Mouse (Mus musculus): ENCODE results near the gene Icam4. TPM values are rescaled to one million over a fixed set of nuclear protein-coding genes. Genes with fewer than 3 reads are reported as not detected.
"Not testable (repeated sequence)": the region's sequence is repeated elsewhere in the genome, so short reads cannot be mapped to it uniquely, and the experiment has no call there.

Icam4 gene
- polyA plus RNA-seq, 1 experiment, result 105 TPM

DNA sequence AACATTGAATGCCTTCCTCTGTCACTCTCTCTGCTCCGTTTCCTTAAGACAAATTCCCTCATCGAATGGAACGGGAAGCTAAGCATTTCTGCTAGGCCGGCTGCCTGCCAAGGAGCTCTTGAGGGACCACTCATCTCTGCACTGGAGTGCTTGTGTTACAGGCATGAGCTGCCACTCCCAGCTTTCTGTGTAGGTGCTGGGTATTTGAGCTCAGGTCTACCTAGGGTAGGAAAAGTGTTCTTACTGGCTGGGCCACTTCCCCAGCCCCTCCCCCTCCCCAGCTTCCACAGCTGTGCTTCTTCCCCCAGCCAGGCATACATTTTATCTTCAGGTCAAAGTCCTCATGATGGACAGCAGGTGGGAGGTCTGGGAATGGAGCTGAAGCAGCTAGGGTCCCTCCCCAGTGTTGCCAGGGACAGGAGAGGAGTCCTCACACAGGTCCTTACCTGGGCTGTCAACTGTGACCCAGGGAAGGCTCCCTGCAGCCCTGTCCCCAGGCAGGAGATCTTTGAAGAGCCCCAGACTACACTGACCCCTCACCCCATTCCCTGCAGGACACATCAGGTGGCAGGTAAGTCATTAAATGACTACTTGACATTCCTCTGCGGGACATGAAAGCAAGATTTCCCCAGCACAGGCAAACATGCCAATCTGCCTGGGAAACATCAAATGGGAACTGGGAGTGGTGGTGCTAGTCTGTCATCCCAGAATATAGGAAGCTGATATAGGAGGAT is 35.8 kb upstream of the Icam4 start:
- TF ChIP-seq GATA1 (IDR thresholded peaks at IDR 0.05; ENCODE audit: low read length), result no peak
- TF ChIP-seq TAL1 (IDR thresholded peaks at IDR 0.05; ENCODE audit: low read length), result no peak
- no peaks in the 10 kb centered on the region for H3K36me3 ChIP-seq (ENCODE audit: control insufficient read depth)

GRCm38 (mm10) chr9:20995069-20995468 is 34.1 kb upstream of the Icam4 start:
- no peaks in the 10 kb centered on the region for H3K9me3 ChIP-seq (ENCODE audit: control insufficient read depth, low read length)
- H3K36me3 ChIP-seq (ENCODE audit: control insufficient read depth), result no peaks in the 10 kb centered on the region
- H3K4me1 ChIP-seq (ENCODE audit: control insufficient read depth), result peaks cover 30% of the 10 kb centered on the region
- TF ChIP-seq TAL1 (IDR thresholded peaks at IDR 0.05; ENCODE audit: low read length) (no peak), GATA1 (IDR thresholded peaks at IDR 0.05; ENCODE audit: low read length) (no peak)
- no peak overlapping the region for H3K4me3 ChIP-seq (replicated peaks)
- H3K27me3 ChIP-seq (ENCODE audit: control insufficient read depth), result no peaks in the 10 kb centered on the region

More for the DNA sequence above, 35.8 kb upstream of the Icam4 start:
- H3K4me3 ChIP-seq (replicated peaks), result no peak overlapping the region
- no peaks in the 10 kb centered on the region for H3K27me3 ChIP-seq (ENCODE audit: control insufficient read depth)
- H3K9me3 ChIP-seq (ENCODE audit: control insufficient read depth, low read length), result no peaks in the 10 kb centered on the region
- H3K4me1 ChIP-seq (ENCODE audit: control insufficient read depth), result peaks cover 23% of the 10 kb centered on the region

- no peaks in the 10 kb centered on the region for H3K9me3 ChIP-seq (ENCODE audit: control insufficient read depth, low read length)
- H3K4me1 ChIP-seq (ENCODE audit: control insufficient read depth), result peaks cover 36% of the 10 kb centered on the region
- H3K27me3 ChIP-seq (ENCODE audit: control insufficient read depth), result no peaks in the 10 kb centered on the region
- no peaks in the 10 kb centered on the region for H3K36me3 ChIP-seq (ENCODE audit: control insufficient read depth)
- no peak overlapping the region for H3K4me3 ChIP-seq (replicated peaks)
- TF ChIP-seq TAL1 (IDR thresholded peaks at IDR 0.05; ENCODE audit: low read length) (no peak), GATA1 (IDR thresholded peaks at IDR 0.05; ENCODE audit: low read length) (no peak)
These were observed 32.1 kb upstream of the Icam4 start for GRCm38 (mm10) chr9:20997065-20997464.

DNA sequence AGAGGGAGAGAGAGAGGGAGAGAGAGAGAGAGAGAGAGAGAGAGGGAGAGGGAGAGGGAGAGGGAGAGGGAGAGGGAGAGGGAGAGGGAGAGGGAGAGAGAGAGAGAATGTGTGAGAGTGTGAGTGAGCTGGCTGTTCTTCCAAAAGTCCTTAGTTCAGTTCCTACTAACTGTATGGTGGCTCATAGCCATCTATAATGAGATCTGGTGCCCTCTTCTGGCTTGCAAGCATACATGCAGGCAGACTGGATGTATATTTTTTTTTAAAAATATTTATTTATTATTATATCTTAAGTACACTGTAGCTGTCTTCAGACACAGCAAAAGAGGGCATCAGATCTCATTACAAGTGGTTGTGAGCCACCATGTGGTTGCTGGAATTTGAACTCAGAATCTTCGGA is 30.8 kb upstream of the Icam4 start:
- H3K4me3 ChIP-seq (replicated peaks); H3K9me3 ChIP-seq (ENCODE audit: control insufficient read depth, low read length); H3K36me3 ChIP-seq (ENCODE audit: control insufficient read depth); H3K27me3 ChIP-seq (ENCODE audit: control insufficient read depth): not testable (repeated sequence)
- peaks cover 43% of the 10 kb centered on the region for H3K4me1 ChIP-seq (ENCODE audit: control insufficient read depth)

GRCm38 (mm10) chr9:21000811-21001210 is 28.4 kb upstream of the Icam4 start:
- H3K27me3 ChIP-seq (ENCODE audit: control insufficient read depth), result no peaks in the 10 kb centered on the region
- H3K4me1 ChIP-seq (ENCODE audit: control insufficient read depth), result peaks cover 59% of the 10 kb centered on the region
- H3K36me3 ChIP-seq (ENCODE audit: control insufficient read depth), result peaks cover 15% of the 10 kb centered on the region
- H3K4me3 ChIP-seq (replicated peaks), result no peak overlapping the region
- no peaks in the 10 kb centered on the region for H3K9me3 ChIP-seq (ENCODE audit: control insufficient read depth, low read length)
- TF ChIP-seq GATA1 (IDR thresholded peaks at IDR 0.05; ENCODE audit: low read length) (no peak), TAL1 (IDR thresholded peaks at IDR 0.05; ENCODE audit: low read length) (no peak)

GRCm38 (mm10) chr9:21001651-21002200 is 27.4 kb upstream of the Icam4 start:
- peaks cover 62% of the 10 kb centered on the region for H3K4me1 ChIP-seq (ENCODE audit: control insufficient read depth)
- TF ChIP-seq TAL1 (IDR thresholded peaks at IDR 0.05; ENCODE audit: low read length), result no peak
- TF ChIP-seq GATA1 (IDR thresholded peaks at IDR 0.05; ENCODE audit: low read length), result no peak
- no peaks in the 10 kb centered on the region for H3K9me3 ChIP-seq (ENCODE audit: control insufficient read depth, low read length)
- peaks cover 23% of the 10 kb centered on the region for H3K36me3 ChIP-seq (ENCODE audit: control insufficient read depth)
- peak overlapping the region; percentile 87 for H3K4me3 ChIP-seq (replicated peaks)
- H3K27me3 ChIP-seq (ENCODE audit: control insufficient read depth), result no peaks in the 10 kb centered on the region

GRCm38 (mm10) chr9:21002270-21002626 is 26.9 kb upstream of the Icam4 start:
- H3K9me3 ChIP-seq (ENCODE audit: control insufficient read depth, low read length), result no peaks in the 10 kb centered on the region
- peaks cover 59% of the 10 kb centered on the region for H3K4me1 ChIP-seq (ENCODE audit: control insufficient read depth)
- peak overlapping the region; percentile 87 for H3K4me3 ChIP-seq (replicated peaks)
- no peak for TF ChIP-seq TAL1 (IDR thresholded peaks at IDR 0.05; ENCODE audit: low read length)
- no peak for TF ChIP-seq GATA1 (IDR thresholded peaks at IDR 0.05; ENCODE audit: low read length)
- H3K36me3 ChIP-seq (ENCODE audit: control insufficient read depth), result peaks cover 28% of the 10 kb centered on the region
- no peaks in the 10 kb centered on the region for H3K27me3 ChIP-seq (ENCODE audit: control insufficient read depth)

- peaks cover 55% of the 10 kb centered on the region for H3K4me1 ChIP-seq (ENCODE audit: control insufficient read depth)
- peaks cover 35% of the 10 kb centered on the region for H3K36me3 ChIP-seq (ENCODE audit: control insufficient read depth)
- peak within 1 kb of the TSS; percentile 87 for H3K4me3 ChIP-seq (replicated peaks)
- TF ChIP-seq TAL1 (IDR thresholded peaks at IDR 0.05; ENCODE audit: low read length), result no peak
- TF ChIP-seq GATA1 (IDR thresholded peaks at IDR 0.05; ENCODE audit: low read length), result no peak
- no peaks in the 10 kb centered on the region for H3K27me3 ChIP-seq (ENCODE audit: control insufficient read depth)
- no peaks in the 10 kb centered on the region for H3K9me3 ChIP-seq (ENCODE audit: control insufficient read depth, low read length)
These were observed 26.3 kb upstream of the Icam4 start, which contains the start of gene Mrpl4 for GRCm38 (mm10) chr9:21002627-21003551. Gene Mrpl4, plus strand, starts transcription at chr9:21002738.
